In the genomic region with DNA sequence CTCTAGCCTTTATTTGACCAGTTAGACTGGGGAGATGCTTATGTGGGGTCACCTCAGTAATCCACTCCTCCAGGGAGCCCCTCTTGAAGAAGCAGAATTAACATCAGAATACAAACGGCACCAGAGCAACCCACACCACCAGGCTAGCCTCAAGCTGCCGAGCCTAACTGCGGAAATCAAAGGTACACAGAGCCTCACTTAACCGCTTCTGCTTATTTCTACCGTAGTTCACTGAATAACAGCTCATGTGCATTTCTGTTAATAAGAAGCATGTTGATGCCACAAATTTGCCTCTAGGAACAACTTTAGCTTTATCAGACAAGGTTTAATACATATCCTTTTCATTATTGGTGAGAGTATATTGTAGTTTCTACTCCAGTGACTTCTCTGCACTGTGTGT, we compare ENCODE assay signal across 10 mouse cellular contexts. TPM values are rescaled to one million over a fixed set of nuclear protein-coding genes. Genes with fewer than 3 reads are reported as not detected.
DNase-seq lines count a peak whose midpoint lies in the region; ATAC-seq and TF ChIP-seq lines count a peak whose summit lies in the region.
"Had no signal": no experiment of that assay in that cellular context is flagged by ENCODE, and none has a peak within 500 bp of the region (broad histone marks: within the 10 kb centered on the region; RNA-seq: fewer than 3 reads in every experiment).

No protein-coding gene starts in this region.

- no peak for TF ChIP-seq CTCF in MEL (IDR thresholded peaks at IDR 0.05 in 2 of 3, conservative IDR thresholded peaks at IDR 0.05 in 1 of 3; ENCODE audit: control insufficient read depth in 1 of 3, insufficient read depth in 1 of 3, low read depth in 2 of 3, low read length in 3 of 3, poor library complexity in 1 of 3, severe bottlenecking in 1 of 3)

- TF ChIP-seq POLR2A in MEL (IDR thresholded peaks at IDR 0.05; ENCODE audit: control insufficient read depth in 1 of 2, insufficient read depth in 1 of 2, low read depth in 1 of 2, low read length in 2 of 2, poor library complexity in 1 of 2): peak in 1 of 2 experiments; percentile 69; a peak in 2 of 4 replicates

- no peak for DNase-seq in heart, postnatal 4 days
- peak; percentile 86 for DNase-seq in MEL (ENCODE audit: low read depth, low spot score)
- DNase-seq in limb, embryonic 11.5 days (ENCODE audit: low spot score): peak; percentile 23
- no peak for DNase-seq in cerebellum, adult 8-10 months
- DNase-seq in adrenal gland, postnatal 4 days (ENCODE audit: low spot score in 2 of 2): no peak
- DNase-seq in adrenal gland, postnatal 10 days: no peak

- ATAC-seq in heart, embryonic 16.5 days (replicated peaks; ENCODE audit: extremely low read depth, insufficient read depth, low FRiP score): no peak
- ATAC-seq in limb, embryonic 11.5 days (ENCODE audit: insufficient number of reproducible peaks, low FRiP score, low TSS enrichment, low read depth): no peak
- ATAC-seq in stomach, embryonic 15.5 days (ENCODE audit: insufficient read depth, low FRiP score, low read depth): no peak

- peak; percentile 12 to 68; a peak in 2 of 4 replicates for TF ChIP-seq EP300 in MEL (IDR thresholded peaks at IDR 0.05; ENCODE audit: low read depth in 1 of 2, low read length in 2 of 2)

- no peaks in the 10 kb centered on the region for H3K9me3 ChIP-seq in heart, embryonic 16.5 days (replicated peaks; ENCODE audit: control insufficient read depth, low read length)
- H3K9me3 ChIP-seq in MEL (replicated peaks; ENCODE audit: insufficient read depth, low read length): no peaks in the 10 kb centered on the region
- H3K9me3 ChIP-seq in limb, embryonic 11.5 days (ENCODE audit: control insufficient read depth, low read length): no peaks in the 10 kb centered on the region
- no peaks in the 10 kb centered on the region for H3K9me3 ChIP-seq in stomach, embryonic 15.5 days
- H3K9me3 ChIP-seq: hindbrain, embryonic 13.5 days had no signal

- TF ChIP-seq RAD21 in MEL (IDR thresholded peaks at IDR 0.05; ENCODE audit: low read depth, low read length): no peak

- no peaks in the 10 kb centered on the region for H3K36me3 ChIP-seq in heart, embryonic 16.5 days (ENCODE audit: control insufficient read depth, insufficient read depth)
- H3K36me3 ChIP-seq in MEL (ENCODE audit: control insufficient read depth in 1 of 2, insufficient read depth in 2 of 2, low read length in 2 of 2): peaks cover 0 to 14% of the 10 kb centered on the region in 2 experiments; a peak in 2 of 4 replicates
- no peaks in the 10 kb centered on the region for H3K36me3 ChIP-seq in limb, embryonic 11.5 days (ENCODE audit: control insufficient read depth, insufficient read depth, low read length)
- no peaks in the 10 kb centered on the region for H3K36me3 ChIP-seq in stomach, embryonic 15.5 days
- H3K36me3 ChIP-seq: hindbrain, embryonic 13.5 days had no signal

- no peak overlapping the region for H3K27ac ChIP-seq in heart, embryonic 16.5 days (ENCODE audit: low read length)
- H3K27ac ChIP-seq in MEL (ENCODE audit: control insufficient read depth, low read depth, low read length): peak overlapping the region; percentile 40
- no peak overlapping the region for H3K27ac ChIP-seq in limb, embryonic 11.5 days (replicated peaks; ENCODE audit: low read depth, low read length)
- H3K27ac ChIP-seq in stomach, embryonic 15.5 days: no peak overlapping the region
- H3K27ac ChIP-seq: hindbrain, embryonic 13.5 days; left cerebral cortex, adult 2 months had no signal

- WGBS in heart, embryonic 16.5 days: 18% methylated on average over 5 of the region's 5 CpGs
- 6% methylated on average over 5 of the region's 5 CpGs for WGBS in limb, embryonic 11.5 days
- 11% methylated on average over 5 of the region's 5 CpGs for WGBS in stomach, embryonic 15.5 days

- H3K27me3 ChIP-seq in heart, embryonic 16.5 days (ENCODE audit: control insufficient read depth, insufficient read depth, low read length): no peaks in the 10 kb centered on the region
- no peaks in the 10 kb centered on the region for H3K27me3 ChIP-seq in MEL (ENCODE audit: control insufficient read depth in 1 of 2, insufficient read depth in 2 of 2, low read length in 2 of 2)
- no peaks in the 10 kb centered on the region for H3K27me3 ChIP-seq in limb, embryonic 11.5 days (ENCODE audit: control insufficient read depth, insufficient read depth, low read length)
- H3K27me3 ChIP-seq in stomach, embryonic 15.5 days (replicated peaks): no peaks in the 10 kb centered on the region
- H3K27me3 ChIP-seq: hindbrain, embryonic 13.5 days had no signal

- H3K9ac ChIP-seq in heart, embryonic 16.5 days (ENCODE audit: low read length): 0 out of 2 replicates have a peak overlapping the region, but pooled peaks have one; percentile 26
- H3K9ac ChIP-seq in MEL (ENCODE audit: control insufficient read depth, low read depth, low read length, poor library complexity, severe bottlenecking): peak overlapping the region; percentile 56
- peak overlapping the region; percentile 27; the same call in 1 of the 2 replicates for H3K9ac ChIP-seq in limb, embryonic 11.5 days (ENCODE audit: low read length)
- no peak overlapping the region for H3K9ac ChIP-seq in stomach, embryonic 15.5 days
- H3K9ac ChIP-seq: hindbrain, embryonic 13.5 days had no signal

- no peaks in the 10 kb centered on the region for H3K79me2 ChIP-seq in MEL (ENCODE audit: control insufficient read depth, insufficient read depth, low read length, poor library complexity)

- peak overlapping the region; percentile 39 for H3K4me2 ChIP-seq in heart, embryonic 16.5 days (ENCODE audit: low read depth, low read length)
- H3K4me2 ChIP-seq in limb, embryonic 11.5 days (ENCODE audit: low read depth, severe bottlenecking): peak overlapping the region; percentile 12; the same call in 1 of the 2 replicates
- H3K4me2 ChIP-seq in stomach, embryonic 15.5 days: 0 out of 2 replicates have a peak overlapping the region, but pooled peaks have one; percentile 30
- H3K4me2 ChIP-seq: hindbrain, embryonic 13.5 days had no signal

- H3K4me1 ChIP-seq in heart, embryonic 16.5 days (ENCODE audit: control insufficient read depth, insufficient read depth, low read length): no peaks in the 10 kb centered on the region
- peaks cover 5 to 14% of the 10 kb centered on the region in 2 experiments for H3K4me1 ChIP-seq in MEL (ENCODE audit: control insufficient read depth in 1 of 2, insufficient read depth in 2 of 2, low read length in 2 of 2)
- no peaks in the 10 kb centered on the region for H3K4me1 ChIP-seq in limb, embryonic 11.5 days (ENCODE audit: control insufficient read depth, insufficient read depth, low read length)
- 0 out of 2 replicates have a peak, but pooled peaks cover 2% of the 10 kb centered on the region for H3K4me1 ChIP-seq in stomach, embryonic 15.5 days
- H3K4me1 ChIP-seq: hindbrain, embryonic 13.5 days had no signal

- no peak overlapping the region for H3K4me3 ChIP-seq in heart, embryonic 16.5 days (ENCODE audit: low read length)
- H3K4me3 ChIP-seq in MEL (ENCODE audit: control insufficient read depth in 1 of 2, insufficient read depth in 1 of 2, low read depth in 2 of 2, low read length in 2 of 2): peak overlapping the region; percentile 44 to 51
- H3K4me3 ChIP-seq in limb, embryonic 11.5 days (ENCODE audit: low read depth, low read length): no peak overlapping the region
- no peak overlapping the region for H3K4me3 ChIP-seq in stomach, embryonic 15.5 days (replicated peaks)
- H3K4me3 ChIP-seq: hindbrain, embryonic 13.5 days; left cerebral cortex, adult 2 months had no signal

TF ChIP-seq in MEL, 35 proteins besides CTCF, POLR2A, EP300 and RAD21 (continues in another document):
- no peak for TF ChIP-seq ELF1 (IDR thresholded peaks at IDR 0.05; ENCODE audit: low read depth, low read length)
- TF ChIP-seq MYC (IDR thresholded peaks at IDR 0.05; ENCODE audit: low read depth, low read length): no peak
- TF ChIP-seq TBP (IDR thresholded peaks at IDR 0.05; ENCODE audit: low read depth, low read length): 0 out of 2 replicates have a peak, but pooled peaks have one; percentile 34
- TF ChIP-seq ZKSCAN1 (IDR thresholded peaks at IDR 0.05; ENCODE audit: low read depth, low read length): no peak
- TF ChIP-seq TAL1 (IDR thresholded peaks at IDR 0.05; ENCODE audit: low read length): no peak
- TF ChIP-seq HCFC1 (IDR thresholded peaks at IDR 0.05; ENCODE audit: low read depth, low read length): peak; percentile 55; the same call in 1 of the 2 replicates
- TF ChIP-seq MAZ (IDR thresholded peaks at IDR 0.05; ENCODE audit: low read depth, low read length): no peak
- peak; percentile 71 for TF ChIP-seq SIN3A (IDR thresholded peaks at IDR 0.05; ENCODE audit: low read length)
- no peak for TF ChIP-seq KAT2A (conservative IDR thresholded peaks at IDR 0.05; ENCODE audit: low read depth, low read length)
- peak; percentile 62 for TF ChIP-seq RCOR1 (IDR thresholded peaks at IDR 0.05; ENCODE audit: low read depth, low read length)
- TF ChIP-seq CHD2 (IDR thresholded peaks at IDR 0.05; ENCODE audit: low read length): no peak
- no peak for TF ChIP-seq GABPA (IDR thresholded peaks at IDR 0.05; ENCODE audit: low read depth, low read length)
- TF ChIP-seq E2F4 (IDR thresholded peaks at IDR 0.05; ENCODE audit: borderline replicate concordance, low read depth, low read length): no peak
- TF ChIP-seq MYB (IDR thresholded peaks at IDR 0.05; ENCODE audit: low read depth, low read length): no peak; the same call in 1 of the 2 replicates
- TF ChIP-seq USF2 (IDR thresholded peaks at IDR 0.05; ENCODE audit: borderline replicate concordance in 1 of 2, insufficient read depth in 1 of 2, low read depth in 1 of 2, low read length in 2 of 2): no peak
- TF ChIP-seq SMC3 (IDR thresholded peaks at IDR 0.05; ENCODE audit: low read depth, low read length): peak; percentile 27; the same call in 1 of the 2 replicates
- no peak for TF ChIP-seq BHLHE40 (IDR thresholded peaks at IDR 0.05; ENCODE audit: borderline replicate concordance, low read depth, low read length)
- TF ChIP-seq TCF12 (IDR thresholded peaks at IDR 0.05; ENCODE audit: low read depth, low read length): no peak
- TF ChIP-seq ETS1 (IDR thresholded peaks at IDR 0.05; ENCODE audit: low read depth, low read length): 0 out of 2 replicates have a peak, but pooled peaks have one; percentile 37
- TF ChIP-seq MAX (IDR thresholded peaks at IDR 0.05; ENCODE audit: low read length): no peak

RNA-seq across cellular contexts. Expression of a gene that starts 32.6 kb away (rescaled TPM):
- polyA plus RNA-seq in heart, embryonic 16.5 days (2015; fragmentation: Nextera tagmentation; extraction: Ambion mirVana): 67.3 and 71.3 TPM in 2 replicates
- total RNA-seq in heart, postnatal 4 days (2021): 10 to 100 TPM; 86.3 to 87.2 TPM
- 78.2 and 89.5 TPM in 2 replicates for total RNA-seq in MEL (2012; rRNA removed)
- 100 to 1,000 TPM; 102 to 113 TPM for polyA plus RNA-seq in MEL (2012; ENCODE audit: insufficient read depth in 1 of 2, insufficient read length in 2 of 2, low read depth in 1 of 2, low replicate concordance in 2 of 2, missing spikeins in 1 of 2)
- 112 and 117 TPM in 2 replicates for polyA plus RNA-seq in limb, embryonic 11.5 days (2014; fragmentation: Nextera tagmentation; extraction: Ambion mirVana)
- polyA plus RNA-seq in stomach, embryonic 15.5 days (2015; fragmentation: Nextera tagmentation; extraction: Ambion mirVana): 71.3 and 72.1 TPM in 2 replicates
- total RNA-seq in adrenal gland, postnatal 4 days (2021): 10 to 100 TPM; 80.0 to 83.4 TPM
- 10 to 100 TPM; 67.9 to 69.5 TPM for total RNA-seq in adrenal gland, postnatal 10 days (2021)

Comparison
In these comparisons a context has a peak if more than half of its experiments do, and no peak if none do; other contexts are left out.
1. H3K4me3 ChIP-seq: peak in MEL (2 of 2); none in heart, embryonic 16.5 days (single experiment), limb, embryonic 11.5 days (single experiment) and stomach, embryonic 15.5 days (single experiment).
2. DNase-seq: peak in MEL (single experiment) and limb, embryonic 11.5 days (single experiment); none in heart, postnatal 4 days (single experiment), cerebellum, adult 8-10 months (single experiment), adrenal gland, postnatal 4 days (0 of 2) and adrenal gland, postnatal 10 days (single experiment).
3. Peak in every context shown above with its lines, with median percentiles within 50 percentile points of each other: H3K4me2 ChIP-seq.